Mouse (Mus musculus) heart, postnatal 14 days (tissue): ENCODE results near the gene Timp3. TPM values are rescaled to one million over a fixed set of nuclear protein-coding genes. Genes with fewer than 3 reads are reported as not detected.

Source experiments
- DNase-seq, 2 experiments: peaks; one replicate each; pipeline ENCODE4 v3.0.0; 2021 to 2022
- intact Hi-C: fragments of 180-260 bp; cut with DNase I; formaldehyde crosslinking; loops from one replicate; pipeline ENCODE4 v1.15.1; 2025
- total RNA-seq, 2 experiments: library from RNA; stranded (reverse); gene quantifications; 2 replicates each; pipeline ENCODE4 v1.2.3; 2021

The Timp3 gene
- total RNA-seq, 2 experiments from 2014 or later, result 163 to 172 TPM

GRCm38 (mm10) chr10:86295454-86296098 lies 4.6 kb upstream of the Timp3 start:
- intact Hi-C loops, result loop anchor here (1.0 to 10.0 kb wide), 4 partner anchors 113 to 331 kb away; partner anchors contain the start of gene Fbxo7

DNA sequence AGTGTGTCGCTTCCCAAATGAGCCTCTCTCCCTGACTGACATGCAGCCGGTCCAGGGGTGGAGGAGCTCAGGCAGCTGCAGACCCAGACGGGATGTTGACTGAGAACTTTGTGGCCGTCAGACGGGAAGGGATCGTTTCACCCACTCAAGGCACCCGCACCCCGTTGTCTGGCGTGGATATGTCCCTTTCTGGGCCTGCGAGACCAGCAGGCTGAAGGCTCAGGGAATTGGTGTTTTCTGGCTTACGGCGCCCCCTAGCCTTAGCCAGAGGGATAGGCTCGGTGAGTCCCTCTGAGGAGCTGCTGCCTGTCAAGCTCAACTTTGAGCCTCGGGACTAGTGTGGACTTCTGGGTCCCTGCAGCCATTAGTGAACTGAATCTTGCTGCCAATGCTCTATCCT lies 4.1 kb upstream of the Timp3 start:
- peak; percentile 88 to 89 for DNase-seq
- intact Hi-C loops, result loop anchor here (1.0 to 10.0 kb wide), 4 partner anchors 114 to 331 kb away; partner anchors contain the start of gene Fbxo7

More at GRCm38 (mm10) chr10:86295454-86296098, 4.6 kb upstream of the Timp3 start:
- no peak for DNase-seq

GRCm38 (mm10) chr10:86297307-86297706 lies 2.9 kb upstream of the Timp3 start:
- intact Hi-C loops, result loop anchor here (10.0 kb wide), 1 partner anchor 333 kb away; no protein-coding TSS in a partner anchor
- no peak for DNase-seq

DNA sequence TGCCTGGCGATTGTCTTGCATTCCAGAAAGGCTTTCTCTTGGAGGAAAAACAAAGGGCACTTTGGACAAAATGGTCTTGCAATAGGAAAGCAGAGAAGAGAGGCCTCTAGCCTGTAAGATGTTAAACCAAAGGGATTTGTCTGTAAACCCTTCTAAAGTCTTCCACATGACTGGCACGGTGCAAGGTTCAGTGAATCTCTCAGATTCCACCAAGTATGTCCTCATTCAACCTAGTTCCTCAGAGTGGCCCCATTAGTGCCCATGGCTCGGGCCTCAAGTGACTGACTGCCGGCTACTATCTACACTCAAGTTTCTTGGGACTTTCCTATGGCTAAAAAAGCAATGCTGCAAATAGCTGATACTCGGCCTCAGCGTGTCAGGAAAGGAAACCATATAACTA lies 1.8 kb upstream of the Timp3 start:
- no peak for DNase-seq
- intact Hi-C loops, result loop anchor here (10.0 kb wide), 1 partner anchor 334 kb away; no protein-coding TSS in a partner anchor

GRCm38 (mm10) chr10:86299795-86300194 lies 377 bp upstream of the Timp3 start:
- intact Hi-C loops, result loop anchor here (2.0 to 10.0 kb wide), 3 partner anchors 41 to 405 kb away; partner anchors contain the start of genes Hsp90b1 and Ttc41
- DNase-seq, result no peak

- intact Hi-C loops, result loop anchor here (2.0 to 10.0 kb wide), 2 partner anchors 40 to 404 kb away; partner anchors contain the start of genes Hsp90b1 and Ttc41
- DNase-seq, result no peak
These were observed 932 bp downstream of the Timp3 start for GRCm38 (mm10) chr10:86301117-86301490.

DNA sequence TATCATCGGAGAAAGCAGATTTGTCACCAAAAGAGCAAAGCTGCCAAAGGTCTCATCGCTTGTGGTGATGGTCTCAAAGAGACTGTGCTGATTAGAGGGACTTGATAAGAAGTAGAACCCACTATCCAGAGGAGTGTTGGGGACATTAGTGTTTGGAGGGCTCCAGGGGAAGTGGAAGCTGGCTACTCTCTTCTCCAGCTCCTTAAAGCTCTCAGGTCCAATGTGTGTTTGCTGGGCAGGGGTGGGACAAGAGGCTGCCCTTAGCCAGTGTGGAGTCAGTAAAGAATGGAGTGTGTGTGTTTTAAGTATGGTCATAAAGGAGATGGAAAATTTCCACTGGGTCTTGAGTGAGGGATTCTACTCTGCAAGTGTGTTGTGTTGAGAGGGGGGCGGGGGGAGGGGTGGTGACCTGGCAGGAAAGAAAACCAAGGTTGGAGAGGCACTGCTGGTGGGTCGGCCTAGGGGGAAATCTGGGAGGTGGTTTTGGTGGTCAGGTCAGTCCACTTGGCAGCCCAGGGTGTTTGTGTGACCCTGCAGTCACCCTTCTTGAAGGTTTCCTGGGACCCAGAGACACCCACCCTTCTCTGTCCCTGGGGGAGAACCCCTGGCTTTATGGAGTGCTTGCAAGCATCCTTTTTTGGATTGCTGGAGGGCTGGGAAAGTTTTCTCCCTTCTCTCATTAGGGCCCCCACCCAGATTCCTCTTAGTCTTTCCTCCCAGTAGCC lies 1.6 kb downstream of the Timp3 start:
- intact Hi-C loops, result loop anchor here (1.0 to 10.0 kb wide), 3 partner anchors 39 to 403 kb away; partner anchors contain the start of genes Hsp90b1 and Ttc41
- DNase-seq, result peak in 1 of 2 experiments; percentile 36

DNA sequence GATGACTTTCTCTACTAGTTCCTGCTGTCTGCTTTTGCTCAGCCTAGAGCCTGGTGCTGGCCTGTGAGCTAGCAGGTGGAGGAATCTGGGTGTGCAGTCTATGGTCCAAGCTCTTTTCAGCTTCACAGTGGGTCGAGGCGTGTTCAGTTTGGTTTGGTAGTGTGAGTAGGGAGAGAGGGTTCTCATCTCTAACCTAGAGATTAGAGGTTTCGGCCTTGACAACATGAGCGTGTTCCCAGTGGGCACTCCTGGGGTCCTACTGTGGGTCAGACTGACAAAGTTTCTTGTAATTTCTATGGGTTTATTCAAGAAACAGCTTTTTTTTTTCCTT lies 2.1 kb downstream of the Timp3 start:
- intact Hi-C loops, result loop anchor here (1.0 to 10.0 kb wide), 2 partner anchors 150 to 403 kb away; partner anchors contain the start of genes Hsp90b1 and Ttc41
- no peak for DNase-seq

DNA sequence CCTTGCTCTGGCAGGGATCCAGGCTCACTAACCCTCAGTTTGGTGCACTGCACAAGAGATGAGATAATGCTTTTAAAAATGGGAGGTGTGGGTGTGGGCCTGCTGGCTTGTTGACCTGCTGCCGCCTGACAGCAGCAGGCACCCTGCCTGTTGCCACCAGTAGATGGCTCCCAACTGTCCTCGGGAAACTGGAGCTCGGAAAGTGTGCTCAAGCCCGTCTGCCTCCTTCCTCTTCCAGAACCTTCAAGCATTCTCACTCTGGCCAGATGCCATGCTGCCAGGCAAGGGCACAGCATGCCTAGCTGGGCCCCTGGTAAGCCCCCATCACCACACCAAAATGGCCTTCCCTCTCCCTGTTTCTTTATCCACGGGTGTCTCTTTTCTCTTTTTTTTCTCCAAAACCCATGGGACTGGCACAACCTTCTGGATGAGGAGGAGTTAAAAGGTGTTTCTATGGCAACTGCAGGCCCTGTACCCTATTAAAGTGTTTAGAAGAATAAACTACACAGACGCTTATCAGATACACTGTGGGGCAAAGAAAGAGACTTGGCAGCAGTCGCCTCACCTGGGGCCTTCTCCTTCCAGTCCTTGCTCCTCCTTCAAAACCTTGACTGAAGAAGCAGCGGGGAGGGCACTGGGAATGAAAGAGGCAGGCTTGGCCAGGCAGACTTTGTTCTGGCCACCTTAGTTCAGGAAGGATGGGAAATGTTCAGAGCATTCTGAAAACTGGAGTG lies 2.8 kb downstream of the Timp3 start:
- intact Hi-C loops, result loop anchor here (1.0 to 10.0 kb wide), 2 partner anchors 149 to 402 kb away; partner anchors contain the start of genes Hsp90b1 and Ttc41
- DNase-seq, result peak; percentile 79 to 82

DNA sequence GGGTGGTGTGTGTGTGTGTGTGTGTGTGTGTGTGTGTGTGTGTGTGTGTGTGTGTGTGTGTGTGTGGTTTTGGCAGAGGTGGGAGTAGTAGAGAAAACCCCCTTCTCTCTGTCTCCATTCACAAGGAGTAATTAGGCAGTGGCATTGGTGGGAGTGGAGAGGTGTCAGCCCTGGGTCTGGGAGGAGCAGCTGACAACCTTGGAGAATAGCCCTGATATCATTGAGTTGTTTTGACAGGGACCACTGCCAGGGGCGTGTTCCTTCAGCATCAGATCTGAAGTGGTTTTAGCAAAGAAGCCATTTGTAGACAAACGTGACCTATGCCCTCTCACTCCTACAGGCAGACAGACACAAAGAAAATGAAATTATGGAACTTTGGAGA lies 3.3 kb downstream of the Timp3 start:
- intact Hi-C loops, result loop anchor here (10.0 kb wide), 1 partner anchor 401 kb away; the partner anchor contains the start of genes Hsp90b1 and Ttc41
- DNase-seq, result no peak

- intact Hi-C loops, result loop anchor here (10.0 kb wide), 1 partner anchor 400 kb away; the partner anchor contains the start of genes Hsp90b1 and Ttc41
- no peak for DNase-seq
These were observed 4.4 kb downstream of the Timp3 start for GRCm38 (mm10) chr10:86304583-86304982.

DNA sequence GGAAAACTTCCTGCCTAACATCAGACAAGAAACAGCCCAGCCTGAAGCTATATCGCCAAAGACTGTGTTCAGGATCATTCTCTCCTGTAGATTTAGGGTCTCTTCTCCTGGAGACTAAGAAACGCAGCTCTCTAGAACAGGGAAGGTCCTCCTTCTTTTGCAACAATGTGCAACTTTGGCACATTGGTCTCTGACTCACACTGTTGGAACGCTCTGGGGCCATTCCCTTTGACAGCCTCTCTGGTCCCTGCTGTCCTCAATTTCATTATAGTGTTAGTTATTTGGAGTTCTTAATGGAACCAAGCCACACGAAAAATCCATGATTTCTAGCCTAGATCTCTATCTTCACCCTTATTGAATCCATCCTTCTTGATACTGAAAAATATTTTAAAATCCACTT lies 7.1 kb downstream of the Timp3 start:
- DNase-seq, result peak in 1 of 2 experiments; percentile 45
- intact Hi-C loops, result loop anchor here (10.0 kb wide), 1 partner anchor 398 kb away; the partner anchor contains the start of genes Hsp90b1 and Ttc41

GRCm38 (mm10) chr10:86310527-86310926 lies 10.4 kb downstream of the Timp3 start:
- DNase-seq, result no peak
- intact Hi-C loops, result no loop called here

GRCm38 (mm10) chr10:86312976-86313375 lies 12.8 kb downstream of the Timp3 start:
- intact Hi-C loops, result no loop called here
- no peak for DNase-seq

DNA sequence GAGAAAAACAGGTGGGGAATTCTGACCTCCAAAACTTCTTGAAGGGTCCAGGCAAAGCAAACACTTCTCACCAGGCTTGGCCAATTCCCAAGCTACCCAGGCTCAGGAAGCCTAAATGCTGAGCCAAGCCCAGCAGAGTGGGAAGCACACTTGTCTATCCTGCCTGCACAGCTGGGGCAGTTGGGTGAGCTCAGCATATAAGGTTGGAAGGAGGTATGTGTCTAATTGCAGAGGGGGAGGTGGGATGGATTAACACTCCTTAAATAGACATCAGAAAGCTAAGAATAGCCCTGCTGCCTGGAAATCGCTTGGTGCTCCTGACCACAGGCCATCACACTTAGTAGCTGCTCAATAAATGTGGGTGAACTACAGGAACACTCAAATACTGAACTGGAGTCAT lies 13.3 kb downstream of the Timp3 start:
- intact Hi-C loops, result no loop called here
- no peak for DNase-seq

DNA sequence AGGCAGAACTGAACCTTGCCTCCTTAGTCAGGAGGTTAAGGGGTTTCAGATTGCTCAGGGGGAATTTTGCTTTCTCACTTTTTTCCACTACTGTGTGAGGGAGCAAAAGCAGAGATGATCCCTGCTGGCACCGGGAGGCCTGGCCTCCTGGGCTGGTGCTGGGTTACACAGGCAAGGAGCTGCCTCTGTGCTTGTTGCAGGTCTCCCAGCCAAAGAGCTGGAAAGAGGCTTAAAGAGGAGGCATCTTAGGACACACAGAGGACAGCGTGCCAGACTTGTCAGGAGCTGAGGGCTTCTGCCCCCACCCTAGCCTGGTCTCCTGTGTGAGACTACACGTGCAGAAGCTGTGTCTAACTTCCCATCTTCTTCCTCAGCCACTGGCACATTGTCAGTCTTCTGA lies 15.3 kb downstream of the Timp3 start:
- intact Hi-C loops, result no loop called here

DNA sequence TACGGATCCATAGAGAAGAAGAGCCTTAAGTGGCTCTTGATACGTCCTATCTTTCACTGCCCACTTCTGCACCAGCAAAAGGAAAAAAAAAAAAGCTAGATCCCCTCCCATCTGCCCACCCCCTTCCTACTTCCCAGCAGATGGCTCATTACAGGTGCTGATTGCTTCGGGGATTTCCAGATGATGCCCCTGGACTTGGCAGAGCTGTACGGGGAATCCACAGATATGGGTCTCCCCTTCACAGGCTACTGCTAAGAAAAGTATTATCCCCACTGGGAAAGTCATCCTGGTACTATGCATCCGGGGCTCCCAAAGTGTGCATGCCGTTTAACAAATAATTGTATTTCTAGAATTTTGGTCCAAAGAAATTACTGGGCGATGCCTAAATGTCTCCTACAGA lies 17.5 kb downstream of the Timp3 start:
- intact Hi-C loops, result no loop called here
- no peak for DNase-seq

More for the DNA sequence above, 15.3 kb downstream of the Timp3 start:
- DNase-seq, result no peak

DNA sequence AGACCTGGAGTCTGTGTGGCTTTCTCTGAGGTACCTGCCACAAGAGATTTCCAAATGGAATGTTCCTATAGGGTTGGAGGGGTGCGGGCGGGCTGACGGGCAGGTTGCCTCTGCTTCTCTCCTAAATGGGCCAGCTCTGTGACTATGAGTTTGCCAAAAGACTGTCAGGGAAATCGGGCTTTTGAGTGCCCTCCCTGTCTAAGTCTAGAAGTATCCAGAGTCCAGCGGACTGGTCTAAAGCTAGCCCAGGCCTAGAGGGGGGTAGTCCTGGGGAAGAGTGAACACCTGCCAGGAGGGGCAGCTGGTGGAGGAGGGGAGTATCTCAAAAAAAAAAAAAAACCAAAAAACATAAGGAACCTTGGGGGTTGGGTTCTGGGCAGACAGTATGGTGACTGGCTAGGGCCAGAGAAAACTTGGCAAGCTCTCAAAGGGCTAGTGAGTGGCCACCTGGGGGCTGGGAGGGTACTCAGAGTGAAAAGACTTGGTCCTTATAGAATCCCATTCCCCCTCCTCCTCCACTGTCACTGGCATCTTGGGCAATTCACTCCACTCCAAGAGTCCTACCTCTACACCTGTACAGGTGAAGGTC lies 18.5 kb downstream of the Timp3 start:
- no peak for DNase-seq
- intact Hi-C loops, result no loop called here

GRCm38 (mm10) chr10:86319526-86319925 lies 19.4 kb downstream of the Timp3 start:
- DNase-seq, result no peak
- intact Hi-C loops, result no loop called here

- intact Hi-C loops, result no loop called here
- DNase-seq, result no peak
These were observed 20.0 kb downstream of the Timp3 start for GRCm38 (mm10) chr10:86320204-86320603.
